Mouse (Mus musculus) forebrain, embryonic 15.5 days (tissue): ENCODE measurements at regions not wholly inside any gene's neighbourhood (a gene's known extent, or its start where the extent isn't known, plus 50 kb on each side); places are given as distances from the start of the nearest gene placed in this dataset.

ENCODE experiments used
- ATAC-seq: fragments of 200-750 bp; cut with Nextera tagmentation; replicated peaks from 2 replicates; pipeline ENCODE4 v1.8.0; 2017; ENCODE audit warnings: mild to moderate bottlenecking, moderate TSS enrichment, moderate library complexity
- H3K27ac ChIP-seq: fragments of 300-500 bp; sonication (generic); replicated peaks from 2 replicates; pipeline ENCODE4 v1.5.1; 2015; ENCODE audit warnings: mild to moderate bottlenecking, inconsistent platforms
- H3K27me3 ChIP-seq: fragments of 300-500 bp; sonication (generic); 2 replicates; pipeline ENCODE4 v1.6.1; 2015; ENCODE audit warnings: inconsistent platforms
- H3K36me3 ChIP-seq: fragments of 300-500 bp; sonication (generic); 2 replicates; pipeline ENCODE4 v1.6.1; 2015; ENCODE audit warnings: mild to moderate bottlenecking, inconsistent platforms
- H3K4me1 ChIP-seq: fragments of 300-500 bp; sonication (generic); 2 replicates; pipeline ENCODE4 v1.6.1; 2015; ENCODE audit warnings: inconsistent platforms
- H3K4me2 ChIP-seq: fragments of 300-500 bp; sonication (generic); replicated peaks from 2 replicates; pipeline ENCODE4 v1.6.1; 2015; ENCODE audit warnings: mild to moderate bottlenecking, inconsistent platforms
- H3K4me3 ChIP-seq: fragments of 300-500 bp; sonication (generic); 2 replicates; pipeline ENCODE4 v1.5.1; 2015; ENCODE audit warnings: mild to moderate bottlenecking, inconsistent platforms
- H3K9ac ChIP-seq: fragments of 300-500 bp; sonication (generic); replicated peaks from 2 replicates; pipeline ENCODE4 v1.6.1; 2015; ENCODE audit warnings: mild to moderate bottlenecking, inconsistent platforms
- H3K9me3 ChIP-seq: fragments of 300-500 bp; sonication (generic); 2 replicates; pipeline ENCODE4 v1.6.1; 2016; ENCODE audit warnings: inconsistent platforms
- WGBS: fragments of 180-500 bp; shearing (Covaris S2); methylation state at CpG from one replicate; pipeline ENCODE4 v1.1.7; 2015; ENCODE audit warnings: mixed read lengths; 5-methylcytosine and 5-hydroxymethylcytosine counted together

- peak; percentile 58; the same call in 1 of the 2 replicates for ATAC-seq
- Histone ChIP-seq H3K4me1 (no peaks in the 10 kb centered on the region), H3K36me3 (no peaks in the 10 kb centered on the region), H3K4me2 (no peak overlapping the region), H3K27me3 (no peaks in the 10 kb centered on the region), H3K9me3 (no peaks in the 10 kb centered on the region), H3K9ac (no peak overlapping the region), H3K4me3 (no peak overlapping the region), H3K27ac (no peak overlapping the region)
- WGBS, result 27% methylated on average over 1 of the region's 1 CpGs
Measured at GRCm38 (mm10) chr10:37849291-37849846, 710.6 kb upstream of the Marcks start.

- H3K27ac ChIP-seq, result no peak overlapping the region
- WGBS, result 7% methylated on average over 5 of the region's 5 CpGs
- peaks cover 4% of the 10 kb centered on the region; the same call in 1 of the 2 replicates for H3K4me1 ChIP-seq
- H3K27me3 ChIP-seq, result no peaks in the 10 kb centered on the region
- no peaks in the 10 kb centered on the region for H3K9me3 ChIP-seq
- H3K4me3 ChIP-seq, result no peak overlapping the region
- no peaks in the 10 kb centered on the region for H3K36me3 ChIP-seq
- no peak overlapping the region for H3K4me2 ChIP-seq
- ATAC-seq, result no peak
- H3K9ac ChIP-seq, result no peak overlapping the region
Measured at GRCm38 (mm10) chr10:37842820-37843219, 704.1 kb upstream of the Marcks start.

GRCm38 (mm10) chr10:37841842-37842241 lies 703.1 kb upstream of the Marcks start:
- no peak overlapping the region for H3K4me2 ChIP-seq
- 44% methylated on average over 2 of the region's 2 CpGs for WGBS
- no peaks in the 10 kb centered on the region for H3K36me3 ChIP-seq
- ATAC-seq, result no peak
- no peaks in the 10 kb centered on the region for H3K9me3 ChIP-seq
- no peak overlapping the region for H3K4me3 ChIP-seq
- no peak overlapping the region for H3K9ac ChIP-seq
- H3K27ac ChIP-seq, result no peak overlapping the region
- H3K27me3 ChIP-seq, result no peaks in the 10 kb centered on the region
- H3K4me1 ChIP-seq, result peaks cover 4% of the 10 kb centered on the region; the same call in 1 of the 2 replicates

- ATAC-seq, result no peak
- Histone ChIP-seq H3K4me1 (peaks cover under 1% of the 10 kb centered on the region; the same call in 1 of the 2 replicates), H3K9ac (no peak overlapping the region), H3K36me3 (no peaks in the 10 kb centered on the region), H3K9me3 (no peaks in the 10 kb centered on the region), H3K4me2 (no peak overlapping the region), H3K27me3 (no peaks in the 10 kb centered on the region), H3K4me3 (no peak overlapping the region), H3K27ac (no peak overlapping the region)
- WGBS, result 76% methylated on average over 2 of the region's 2 CpGs
Measured at GRCm38 (mm10) chr10:37837721-37838120, 699.0 kb upstream of the Marcks start.

- peak; percentile 53 for ATAC-seq
- Histone ChIP-seq H3K9ac (no peak overlapping the region), H3K4me2 (no peak overlapping the region), H3K27me3 (no peaks in the 10 kb centered on the region), H3K4me1 (peaks cover 16% of the 10 kb centered on the region), H3K4me3 (no peak overlapping the region), H3K9me3 (no peaks in the 10 kb centered on the region), H3K27ac (peak overlapping the region; percentile 29), H3K36me3 (no peaks in the 10 kb centered on the region)
- 31% methylated on average over 2 of the region's 2 CpGs for WGBS
Measured at GRCm38 (mm10) chr10:37813026-37813425, 674.3 kb upstream of the Marcks start.

- no peak overlapping the region for H3K9ac ChIP-seq
- H3K27ac ChIP-seq, result peak overlapping the region; percentile 29
- peaks cover 16% of the 10 kb centered on the region for H3K4me1 ChIP-seq
- 7% methylated on average over 3 of the region's 3 CpGs for WGBS
- no peaks in the 10 kb centered on the region for H3K27me3 ChIP-seq
- H3K4me3 ChIP-seq, result no peak overlapping the region
- ATAC-seq, result peak; percentile 90
- H3K4me2 ChIP-seq, result no peak overlapping the region
- no peaks in the 10 kb centered on the region for H3K9me3 ChIP-seq
- H3K36me3 ChIP-seq, result no peaks in the 10 kb centered on the region
Measured at GRCm38 (mm10) chr10:37812405-37812851, 673.7 kb upstream of the Marcks start.

GRCm38 (mm10) chr10:37811789-37812188 lies 673.1 kb upstream of the Marcks start:
- Histone ChIP-seq H3K27me3 (no peaks in the 10 kb centered on the region), H3K4me3 (no peak overlapping the region), H3K27ac (peak overlapping the region; percentile 29; the same call in 1 of the 2 replicates), H3K9ac (no peak overlapping the region), H3K4me1 (peaks cover 16% of the 10 kb centered on the region), H3K4me2 (no peak overlapping the region), H3K9me3 (no peaks in the 10 kb centered on the region), H3K36me3 (no peaks in the 10 kb centered on the region)
- no peak for ATAC-seq
- WGBS, result 87% methylated on average over 5 of the region's 5 CpGs

- WGBS, result 27% methylated on average over 4 of the region's 4 CpGs
- ATAC-seq, result peak; percentile 60
- H3K4me3 ChIP-seq, result no peak overlapping the region
Measured at GRCm38 (mm10) chr10:37803225-37803805, 664.6 kb upstream of the Marcks start.

GRCm38 (mm10) chr10:37799397-37799796 lies 660.7 kb upstream of the Marcks start:
- no peak overlapping the region for H3K9ac ChIP-seq
- no peak overlapping the region for H3K4me3 ChIP-seq
- no peaks in the 10 kb centered on the region for H3K27me3 ChIP-seq
- 98% methylated on average over 2 of the region's 2 CpGs for WGBS
- H3K27ac ChIP-seq, result no peak overlapping the region
- no peaks in the 10 kb centered on the region for H3K9me3 ChIP-seq
- ATAC-seq, result no peak
- no peak overlapping the region for H3K4me2 ChIP-seq
- H3K4me1 ChIP-seq, result peaks cover 2% of the 10 kb centered on the region; the same call in 1 of the 2 replicates
- no peaks in the 10 kb centered on the region for H3K36me3 ChIP-seq

More at GRCm38 (mm10) chr10:37803225-37803805, 664.6 kb upstream of the Marcks start:
- H3K27me3 ChIP-seq, result no peaks in the 10 kb centered on the region
- H3K4me2 ChIP-seq, result no peak overlapping the region
- no peaks in the 10 kb centered on the region for H3K36me3 ChIP-seq
- no peaks in the 10 kb centered on the region for H3K9me3 ChIP-seq
- peaks cover 2% of the 10 kb centered on the region; the same call in 1 of the 2 replicates for H3K4me1 ChIP-seq
- no peak overlapping the region for H3K27ac ChIP-seq
- H3K9ac ChIP-seq, result no peak overlapping the region

GRCm38 (mm10) chr10:37798285-37798684 lies 659.6 kb upstream of the Marcks start:
- Histone ChIP-seq H3K36me3 (no peaks in the 10 kb centered on the region), H3K9ac (no peak overlapping the region), H3K27ac (no peak overlapping the region), H3K4me2 (no peak overlapping the region), H3K4me3 (no peak overlapping the region), H3K4me1 (peaks cover 2% of the 10 kb centered on the region; the same call in 1 of the 2 replicates), H3K9me3 (no peaks in the 10 kb centered on the region), H3K27me3 (no peaks in the 10 kb centered on the region)
- ATAC-seq, result no peak

GRCm38 (mm10) chr10:37797701-37798100 lies 659.0 kb upstream of the Marcks start:
- 66% methylated on average over 5 of the region's 5 CpGs for WGBS

GRCm38 (mm10) chr10:37792878-37793277 lies 654.2 kb upstream of the Marcks start:
- Histone ChIP-seq H3K4me1 (no peaks in the 10 kb centered on the region), H3K9me3 (no peaks in the 10 kb centered on the region), H3K4me2 (no peak overlapping the region), H3K36me3 (no peaks in the 10 kb centered on the region), H3K27ac (no peak overlapping the region), H3K27me3 (no peaks in the 10 kb centered on the region), H3K4me3 (no peak overlapping the region), H3K9ac (no peak overlapping the region)
- 83% methylated on average over 3 of the region's 3 CpGs for WGBS
- no peak for ATAC-seq

More at GRCm38 (mm10) chr10:37797701-37798100, 659.0 kb upstream of the Marcks start:
- no peak overlapping the region for H3K4me2 ChIP-seq
- H3K9ac ChIP-seq, result no peak overlapping the region
- no peaks in the 10 kb centered on the region for H3K36me3 ChIP-seq
- no peak overlapping the region for H3K27ac ChIP-seq
- H3K9me3 ChIP-seq, result no peaks in the 10 kb centered on the region
- H3K4me3 ChIP-seq, result no peak overlapping the region
- no peak for ATAC-seq
- H3K4me1 ChIP-seq, result no peaks in the 10 kb centered on the region
- no peaks in the 10 kb centered on the region for H3K27me3 ChIP-seq
